Mouse (Mus musculus) MEL (cell line): ENCODE results near the gene 1600002K03Rik. TPM values are rescaled to one million over a fixed set of nuclear protein-coding genes. Genes with fewer than 3 reads are reported as not detected.

Experiments
- DNase-seq: peaks from one replicate; pipeline ENCODE4 v3.0.0; 2011; ENCODE audit warnings: low read depth, low spot score
- H3K27ac ChIP-seq: 2 replicates; pipeline ENCODE4 v1.5.1; 2012; ENCODE audit warnings: low read depth, mild to moderate bottlenecking, control low read depth, low read length, moderate library complexity; ENCODE audit not compliant: control insufficient read depth
- H3K27me3 ChIP-seq, 2 experiments: fragments of 150-350 bp in 1 of 2; sonication (generic) in 1 of 2; 2 replicates each; pipeline ENCODE4 v1.6.1; 2012; ENCODE audit warnings: low read length in 2 of 2, mild to moderate bottlenecking in 2 of 2, improper control_type of control experiment in 1 of 2, moderate library complexity in 1 of 2; ENCODE audit not compliant: insufficient read depth in 2 of 2, control insufficient read depth in 1 of 2
- H3K36me3 ChIP-seq, 2 experiments: 2 replicates each; pipeline ENCODE4 v1.6.1; 2012 to 2014; ENCODE audit warnings: low read length in 2 of 2, improper control_type of control experiment in 1 of 2, inconsistent platforms in 1 of 2, mild to moderate bottlenecking in 1 of 2; ENCODE audit not compliant: insufficient read depth in 2 of 2, control insufficient read depth in 1 of 2
- H3K4me1 ChIP-seq, 2 experiments: fragments of 150-350 bp in 1 of 2; sonication (generic) in 1 of 2; 2 replicates each; pipeline ENCODE4 v1.6.1; 2012; ENCODE audit warnings: low read length in 2 of 2, improper control_type of control experiment in 1 of 2, mild to moderate bottlenecking in 1 of 2; ENCODE audit not compliant: insufficient read depth in 2 of 2, control insufficient read depth in 1 of 2
- H3K4me3 ChIP-seq, 2 experiments: fragments of 150-350 bp in 1 of 2; sonication (generic) in 1 of 2; 2 replicates each; pipeline ENCODE4 v1.5.1; 2012; ENCODE audit warnings: low read depth in 2 of 2, low read length in 2 of 2, mild to moderate bottlenecking in 2 of 2, moderate library complexity in 2 of 2, control low read depth in 1 of 2, improper control_type of control experiment in 1 of 2; ENCODE audit not compliant: control insufficient read depth in 1 of 2, insufficient read depth in 1 of 2
- H3K79me2 ChIP-seq: 2 replicates; pipeline ENCODE4 v1.6.1; 2012; ENCODE audit warnings: mild to moderate bottlenecking, low read length, moderate library complexity; ENCODE audit not compliant: control insufficient read depth, poor library complexity, insufficient read depth
- H3K9ac ChIP-seq: 2 replicates; pipeline ENCODE4 v1.6.1; 2012; ENCODE audit warnings: low read depth, mild to moderate bottlenecking, control low read depth, low read length, moderate library complexity; ENCODE audit not compliant: control insufficient read depth, poor library complexity, severe bottlenecking
- H3K9me3 ChIP-seq: fragments of 150-350 bp; sonication (generic); replicated peaks from 2 replicates; pipeline ENCODE4 v1.6.1; 2012; ENCODE audit warnings: mild to moderate bottlenecking, low read length, improper control_type of control experiment, moderate library complexity; ENCODE audit not compliant: insufficient read depth
- CHD2 ChIP-seq: IDR thresholded peaks from 2 replicates; pipeline ENCODE4 v1.6.1; 2011; ENCODE audit warnings: low read length, improper control_type of control experiment
- ELF1 ChIP-seq: IDR thresholded peaks from 2 replicates; pipeline ENCODE4 v1.6.1; 2014; ENCODE audit warnings: low read depth, mild to moderate bottlenecking, inconsistent platforms, low read length, improper control_type of control experiment, moderate library complexity
- ETS1 ChIP-seq: IDR thresholded peaks from 2 replicates; pipeline ENCODE4 v1.6.1; 2012; ENCODE audit warnings: low read depth, mild to moderate bottlenecking, inconsistent platforms, low read length, improper control_type of control experiment, moderate library complexity
- GABPA ChIP-seq: IDR thresholded peaks from 2 replicates; pipeline ENCODE4 v1.6.1; 2012; ENCODE audit warnings: low read depth, mild to moderate bottlenecking, inconsistent platforms, low read length, improper control_type of control experiment, moderate library complexity
- GATA1 ChIP-seq: IDR thresholded peaks from 2 replicates; pipeline ENCODE4 v1.6.1; 2011; ENCODE audit warnings: low read depth, low read length, improper control_type of control experiment
- HCFC1 ChIP-seq: IDR thresholded peaks from 2 replicates; pipeline ENCODE4 v1.6.1; 2012; ENCODE audit warnings: low read depth, mild to moderate bottlenecking, inconsistent platforms, low read length, improper control_type of control experiment, moderate library complexity
- JUND ChIP-seq: IDR thresholded peaks from 2 replicates; pipeline ENCODE4 v1.6.1; 2011; ENCODE audit warnings: low read depth, mild to moderate bottlenecking, improper control_type of control experiment, low read length
- KAT2A ChIP-seq: conservative IDR thresholded peaks from 2 replicates; pipeline ENCODE4 v1.6.1; 2012; ENCODE audit warnings: low read depth, low read length, improper control_type of control experiment, inconsistent platforms
- MAFK ChIP-seq: IDR thresholded peaks from 2 replicates; pipeline ENCODE4 v1.6.1; 2011; ENCODE audit warnings: low read depth, mild to moderate bottlenecking, low read length, improper control_type of control experiment, borderline replicate concordance
- MAX ChIP-seq: IDR thresholded peaks from 2 replicates; pipeline ENCODE4 v1.6.1; 2011; ENCODE audit warnings: low read length, improper control_type of control experiment
- MAZ ChIP-seq: IDR thresholded peaks from 2 replicates; pipeline ENCODE4 v1.6.1; 2012; ENCODE audit warnings: low read depth, mild to moderate bottlenecking, inconsistent platforms, low read length, improper control_type of control experiment
- MEF2A ChIP-seq: IDR thresholded peaks from 2 replicates; pipeline ENCODE4 v1.6.1; 2014; ENCODE audit warnings: low read depth, mild to moderate bottlenecking, inconsistent platforms, low read length, improper control_type of control experiment; ENCODE audit not compliant: poor library complexity, insufficient replicate concordance, severe bottlenecking; ENCODE audit errors: extremely low read depth
- MXI1 ChIP-seq: IDR thresholded peaks from 2 replicates; pipeline ENCODE4 v1.6.1; 2011; ENCODE audit warnings: mild to moderate bottlenecking, low read depth, low read length, improper control_type of control experiment
- MYB ChIP-seq: IDR thresholded peaks from 2 replicates; pipeline ENCODE4 v1.6.1; 2011; ENCODE audit warnings: mild to moderate bottlenecking, low read depth, low read length, improper control_type of control experiment
- POLR2A ChIP-seq, 2 experiments: IDR thresholded peaks; 2 replicates each; pipeline ENCODE4 v1.6.1; 2011 to 2012; ENCODE audit warnings: low read length in 2 of 2, mild to moderate bottlenecking in 2 of 2, control low read depth in 1 of 2, improper control_type of control experiment in 1 of 2, low read depth in 1 of 2, moderate library complexity in 1 of 2; ENCODE audit not compliant: control insufficient read depth in 1 of 2, insufficient read depth in 1 of 2, poor library complexity in 1 of 2
- POLR2AphosphoS2 ChIP-seq: IDR thresholded peaks from 2 replicates; pipeline ENCODE4 v1.6.1; 2011; ENCODE audit warnings: low read length, improper control_type of control experiment
- RAD21 ChIP-seq: IDR thresholded peaks from 2 replicates; pipeline ENCODE4 v1.6.1; 2011; ENCODE audit warnings: mild to moderate bottlenecking, low read depth, low read length, improper control_type of control experiment
- SIN3A ChIP-seq: IDR thresholded peaks from 2 replicates; pipeline ENCODE4 v1.6.1; 2012; ENCODE audit warnings: low read length, improper control_type of control experiment, inconsistent platforms
- TAL1 ChIP-seq: IDR thresholded peaks from 2 replicates; pipeline ENCODE4 v1.6.1; 2012; ENCODE audit warnings: mild to moderate bottlenecking, inconsistent platforms, low read length, moderate library complexity, mixed read lengths
- TBP ChIP-seq: IDR thresholded peaks from 2 replicates; pipeline ENCODE4 v1.8.0; 2011; ENCODE audit warnings: low read depth, low read length, improper control_type of control experiment
- TCF12 ChIP-seq: IDR thresholded peaks from 2 replicates; pipeline ENCODE4 v1.6.1; 2014; ENCODE audit warnings: low read depth, mild to moderate bottlenecking, inconsistent platforms, low read length, improper control_type of control experiment, moderate library complexity
- UBTF ChIP-seq: IDR thresholded peaks from 2 replicates; pipeline ENCODE4 v1.6.1; 2012; ENCODE audit warnings: low read depth, mild to moderate bottlenecking, inconsistent platforms, low read length, improper control_type of control experiment, moderate library complexity, borderline replicate concordance; ENCODE audit not compliant: insufficient read depth
- USF2 ChIP-seq, 2 experiments: IDR thresholded peaks; 2 replicates each; pipeline ENCODE4 v1.6.1; 2011 to 2012; ENCODE audit warnings: improper control_type of control experiment in 2 of 2, low read length in 2 of 2, borderline replicate concordance in 1 of 2, inconsistent platforms in 1 of 2, low read depth in 1 of 2, mild to moderate bottlenecking in 1 of 2; ENCODE audit not compliant: insufficient read depth in 1 of 2
- ZC3H11A ChIP-seq: IDR thresholded peaks from 2 replicates; pipeline ENCODE4 v1.6.1; 2012; ENCODE audit warnings: low read depth, mild to moderate bottlenecking, inconsistent platforms, low read length, improper control_type of control experiment
- ZKSCAN1 ChIP-seq: IDR thresholded peaks from 2 replicates; pipeline ENCODE4 v1.6.1; 2012; ENCODE audit warnings: low read depth, mild to moderate bottlenecking, inconsistent platforms, low read length, improper control_type of control experiment, moderate library complexity
- polyA plus RNA-seq, 2 experiments: library from polyadenylated mRNA; stranded (reverse) in 1 of 2; unstranded in 1 of 2; fragments of >175 nt in 1 of 2; fragments of >200 nt in 1 of 2; gene quantifications; 2 replicates each; pipeline versions ENCODE4 v1.2.1 to v1.2.4; 2012; ENCODE audit warnings: low replicate concordance in 2 of 2, low read depth in 1 of 2; ENCODE audit not compliant: insufficient read length in 2 of 2, insufficient read depth in 1 of 2, missing spikeins in 1 of 2
- total RNA-seq: library from RNA; depleted of rRNA; stranded (reverse); fragments of 300-350 nt; gene quantifications from 2 replicates; pipeline ENCODE4 v1.2.3, GENCODE M21; 2012

1600002K03Rik gene
- total and polyA plus RNA-seq, 3 experiments, result 11.4 to 16.9 TPM; not detected in 1

DNA sequence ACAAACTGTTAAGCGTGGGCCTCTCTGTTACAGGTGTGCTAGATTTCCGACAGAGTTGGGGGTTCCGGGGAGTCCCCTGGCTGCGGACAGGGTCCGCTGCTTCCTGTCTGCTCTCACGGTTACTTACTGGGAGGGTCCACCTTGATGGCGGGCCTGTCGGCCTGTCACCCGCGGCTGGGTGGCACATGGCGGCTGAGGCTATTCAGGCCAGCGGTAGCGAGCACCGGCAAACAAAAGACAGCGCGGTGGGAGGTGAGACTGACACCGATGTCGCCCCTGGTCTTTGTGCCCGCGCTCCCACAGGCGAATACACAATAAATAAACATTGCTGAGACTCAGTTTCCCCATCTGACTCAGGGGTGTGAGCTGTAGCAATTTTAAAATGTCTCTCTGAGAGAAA is 17.3 kb downstream of the 1600002K03Rik start:
- Histone ChIP-seq H3K79me2 (no peaks in the 10 kb centered on the region), H3K27ac (no peak overlapping the region), H3K9ac (no peak overlapping the region), H3K4me3 (no peak overlapping the region), H3K27me3 (no peaks in the 10 kb centered on the region), H3K9me3 (no peaks in the 10 kb centered on the region), H3K36me3 (no peaks in the 10 kb centered on the region), H3K4me1 (no peaks in the 10 kb centered on the region)
- no peak for DNase-seq
- TF ChIP-seq POLR2A (IDR thresholded peaks at IDR 0.05; ENCODE audit: control insufficient read depth in 1 of 2, insufficient read depth in 1 of 2, low read depth in 1 of 2, low read length in 2 of 2, poor library complexity in 1 of 2) (no peak), GATA1 (no peak), POLR2AphosphoS2 (no peak), MYB (no peak), SIN3A (no peak), ZKSCAN1 (no peak), JUND (no peak), KAT2A (no peak), MAFK (no peak), MAZ (no peak), MEF2A (no peak), USF2 (IDR thresholded peaks at IDR 0.05; ENCODE audit: borderline replicate concordance in 1 of 2, insufficient read depth in 1 of 2, low read depth in 1 of 2, low read length in 2 of 2) (no peak), HCFC1 (no peak), ETS1 (no peak), CHD2 (no peak), UBTF (no peak), ELF1 (no peak), TCF12 (no peak)

DNA sequence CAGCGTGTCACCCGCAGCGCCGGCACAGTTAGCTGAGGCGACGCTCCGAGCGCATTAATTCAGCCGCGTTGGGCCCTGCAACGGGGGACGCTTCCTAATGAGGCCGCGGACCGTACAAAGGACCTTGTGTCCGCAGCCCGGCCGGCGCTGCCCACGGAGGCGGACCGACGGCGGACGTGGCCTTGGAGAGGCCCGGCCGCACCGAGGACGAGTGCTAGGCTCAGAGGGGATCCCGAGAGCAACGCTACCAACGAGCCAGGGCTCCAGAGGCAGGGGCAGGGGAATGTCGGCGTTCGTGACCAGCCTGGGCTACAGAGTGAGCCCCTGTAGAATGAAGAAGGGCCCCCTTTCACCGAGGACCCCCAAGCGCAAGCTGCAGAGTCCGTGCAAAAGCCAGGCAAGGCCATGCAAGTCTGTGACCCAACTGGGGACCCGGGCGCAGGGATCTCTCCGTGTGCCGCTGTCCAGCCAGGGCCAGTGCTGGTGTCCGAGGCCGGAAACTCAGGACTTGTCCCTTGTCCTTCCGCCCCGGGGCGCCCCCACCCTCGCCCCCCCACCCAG is 17.8 kb downstream of the 1600002K03Rik start:
- Histone ChIP-seq H3K4me3 (no peak overlapping the region), H3K9ac (no peak overlapping the region), H3K27ac (no peak overlapping the region), H3K36me3 (no peaks in the 10 kb centered on the region), H3K4me1 (no peaks in the 10 kb centered on the region), H3K9me3 (no peaks in the 10 kb centered on the region), H3K27me3 (no peaks in the 10 kb centered on the region), H3K79me2 (no peaks in the 10 kb centered on the region)
- TF ChIP-seq ELF1 (no peak), USF2 (IDR thresholded peaks at IDR 0.05; ENCODE audit: borderline replicate concordance in 1 of 2, insufficient read depth in 1 of 2, low read depth in 1 of 2, low read length in 2 of 2) (no peak), MAX (no peak), MXI1 (no peak), GABPA (no peak), GATA1 (no peak), MEF2A (no peak), RAD21 (no peak), TAL1 (no peak), ZC3H11A (no peak), HCFC1 (no peak), TBP (no peak)
- DNase-seq, result no peak
